Mouse (Mus musculus): ENCODE data around the gene Gm49373. TPM values are rescaled to one million over a fixed set of nuclear protein-coding genes. Genes with fewer than 3 reads are reported as not detected.

Gm49373 gene
- polyA plus RNA-seq (2012): 0.67 and 0.73 TPM in 2 replicates

DNA sequence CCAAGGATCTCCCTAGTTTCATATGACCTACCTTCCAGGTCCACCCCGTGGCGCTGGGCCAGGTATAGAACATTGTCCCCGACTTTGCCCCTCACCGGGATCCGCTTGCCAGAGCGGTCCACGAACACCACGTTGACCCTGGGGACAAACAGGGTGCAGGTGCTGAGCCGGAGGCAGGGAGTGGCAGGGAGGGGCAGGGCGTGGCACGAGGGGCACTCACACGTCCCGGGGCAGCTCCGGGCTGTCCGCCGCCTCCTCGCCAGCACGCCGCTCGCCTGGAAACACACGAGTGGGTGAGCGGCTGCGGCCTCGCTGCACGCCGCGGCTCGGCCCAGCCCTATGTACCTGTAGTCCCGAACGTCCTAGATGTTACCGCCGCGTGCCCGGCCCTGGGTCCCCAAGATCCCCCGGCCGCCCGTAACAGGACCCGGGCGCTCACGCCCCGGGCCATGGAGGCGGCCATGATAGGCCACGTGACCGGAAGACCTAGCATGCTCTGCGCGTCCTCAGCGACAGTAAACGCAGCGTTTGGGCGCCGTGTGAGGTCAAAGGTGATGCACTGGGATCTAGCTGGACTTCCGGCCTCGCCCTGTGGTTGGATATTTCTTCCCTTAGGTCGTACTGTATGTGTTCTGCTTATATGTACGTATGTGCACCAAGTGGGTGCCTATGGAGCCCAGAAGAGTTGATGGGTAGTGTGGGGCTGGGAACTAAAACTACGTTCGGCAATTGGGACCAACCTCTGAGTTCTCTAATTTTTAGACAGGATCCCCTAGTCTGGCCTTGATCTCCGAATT is at the start of gene Gm49373, which contains the start of gene Fdx1l:
Gene Gm49373, minus strand, starts transcription at position 53 of the 797 bp plus-strand sequence.
Gene Fdx1l, minus strand, starts transcription at position 571 of the 797 bp plus-strand sequence.
- TF ChIP-seq GATA1 (IDR thresholded peaks at IDR 0.05; ENCODE audit: low read length): no peak

DNA sequence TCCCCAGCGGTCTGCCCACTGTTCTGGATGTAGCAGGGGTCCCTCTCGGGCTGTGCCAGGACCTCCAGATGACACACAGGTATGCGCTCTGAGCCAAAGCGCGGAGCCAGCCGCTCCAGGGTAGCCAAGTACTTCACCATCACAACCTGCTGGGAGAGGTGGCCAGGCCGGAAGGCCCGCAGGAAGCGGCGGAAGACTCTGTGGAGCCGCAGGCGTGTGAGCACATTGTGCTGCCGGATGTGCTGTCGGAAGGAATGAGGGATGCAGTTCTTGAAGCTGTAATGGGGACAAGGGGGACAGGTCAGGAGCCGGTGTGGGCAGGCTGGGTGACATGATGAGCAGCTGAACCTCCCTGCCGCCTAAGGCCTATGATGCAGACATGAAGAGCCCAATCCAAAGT is 48.6 kb upstream of the Gm49373 start:
- no peak for TF ChIP-seq GATA1 (IDR thresholded peaks at IDR 0.05; ENCODE audit: low read length)

DNA sequence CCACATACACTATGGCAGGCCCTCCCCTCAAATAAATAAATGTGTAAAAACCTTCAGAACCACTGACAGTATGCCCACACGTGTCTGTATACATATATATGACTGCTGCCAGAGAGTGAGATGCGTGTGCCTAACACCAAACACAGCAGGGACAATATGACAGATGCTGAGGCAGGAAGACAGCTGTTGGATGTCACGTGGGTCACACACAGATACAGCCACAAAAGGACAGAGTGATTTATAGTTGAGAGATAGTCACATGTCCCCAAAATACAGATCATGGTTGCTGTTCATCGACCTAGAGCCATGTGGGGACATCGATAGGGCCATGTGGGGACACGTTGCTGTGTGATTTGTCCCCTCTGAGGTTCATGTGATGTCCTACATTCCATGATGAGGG is 44.2 kb upstream of the Gm49373 start:
- no peak for TF ChIP-seq GATA1 (IDR thresholded peaks at IDR 0.05; ENCODE audit: low read length)

DNA sequence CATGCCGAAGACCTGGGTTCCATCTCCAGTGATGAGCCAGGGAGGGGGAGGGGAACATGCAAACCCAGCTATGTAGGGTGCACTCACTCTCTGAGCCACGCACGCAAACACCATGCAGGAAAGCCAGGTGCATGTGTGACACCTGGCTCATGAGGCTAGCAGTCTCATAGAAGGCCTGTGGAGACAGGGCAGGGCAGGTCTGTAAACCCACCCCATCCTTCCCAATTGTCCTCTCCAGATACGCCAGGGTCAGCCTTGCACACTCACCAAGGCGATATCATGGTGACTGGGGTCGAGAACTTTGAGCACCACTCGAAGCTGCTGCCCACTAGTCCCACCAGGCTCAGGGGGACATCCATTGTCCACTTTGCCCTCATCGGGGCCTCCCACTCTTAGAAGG is 42.2 kb upstream of the Gm49373 start:
- TF ChIP-seq GATA1 (IDR thresholded peaks at IDR 0.05; ENCODE audit: low read length): no peak

DNA sequence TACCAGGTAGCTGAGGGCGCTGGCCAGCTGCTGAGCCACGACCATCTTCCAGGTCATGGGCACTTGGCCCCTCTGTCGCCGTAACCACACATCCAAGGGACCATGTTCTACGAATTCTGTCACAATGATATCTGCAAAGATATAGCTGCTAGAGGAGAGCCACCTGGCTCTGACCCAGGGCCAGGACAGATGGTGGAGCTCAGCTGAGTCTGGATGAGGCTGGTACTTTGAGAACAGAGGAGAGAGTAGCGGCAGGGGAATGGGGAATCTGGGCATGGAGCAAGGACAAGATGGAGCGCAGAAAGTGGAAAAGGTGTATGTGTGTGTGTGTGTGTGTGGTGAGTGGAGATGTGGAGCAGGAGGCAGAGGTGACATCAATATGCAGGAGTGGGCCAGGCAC is 41.3 kb upstream of the Gm49373 start:
- TF ChIP-seq GATA1 (IDR thresholded peaks at IDR 0.05; ENCODE audit: low read length): no peak

DNA sequence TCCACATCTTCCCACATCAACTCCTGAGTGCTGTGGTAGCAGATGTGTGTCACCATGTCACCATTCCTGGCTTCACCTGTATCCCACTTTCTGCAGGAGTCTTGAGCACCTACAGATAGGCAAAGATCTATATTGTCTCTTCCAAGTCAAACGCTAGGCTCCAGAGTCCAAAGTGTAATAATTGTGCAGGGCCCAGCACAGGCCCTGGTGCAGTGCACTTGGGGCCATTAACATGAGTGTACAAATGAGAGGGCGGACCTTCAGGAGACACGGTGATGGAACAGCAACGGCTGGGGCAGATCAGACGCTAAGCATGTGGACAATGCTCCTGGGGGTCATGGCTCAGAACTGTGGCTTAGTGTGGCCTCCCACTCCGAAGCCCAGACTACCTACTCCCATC is 40.9 kb upstream of the Gm49373 start:
- TF ChIP-seq GATA1 (IDR thresholded peaks at IDR 0.05; ENCODE audit: low read length): no peak

DNA sequence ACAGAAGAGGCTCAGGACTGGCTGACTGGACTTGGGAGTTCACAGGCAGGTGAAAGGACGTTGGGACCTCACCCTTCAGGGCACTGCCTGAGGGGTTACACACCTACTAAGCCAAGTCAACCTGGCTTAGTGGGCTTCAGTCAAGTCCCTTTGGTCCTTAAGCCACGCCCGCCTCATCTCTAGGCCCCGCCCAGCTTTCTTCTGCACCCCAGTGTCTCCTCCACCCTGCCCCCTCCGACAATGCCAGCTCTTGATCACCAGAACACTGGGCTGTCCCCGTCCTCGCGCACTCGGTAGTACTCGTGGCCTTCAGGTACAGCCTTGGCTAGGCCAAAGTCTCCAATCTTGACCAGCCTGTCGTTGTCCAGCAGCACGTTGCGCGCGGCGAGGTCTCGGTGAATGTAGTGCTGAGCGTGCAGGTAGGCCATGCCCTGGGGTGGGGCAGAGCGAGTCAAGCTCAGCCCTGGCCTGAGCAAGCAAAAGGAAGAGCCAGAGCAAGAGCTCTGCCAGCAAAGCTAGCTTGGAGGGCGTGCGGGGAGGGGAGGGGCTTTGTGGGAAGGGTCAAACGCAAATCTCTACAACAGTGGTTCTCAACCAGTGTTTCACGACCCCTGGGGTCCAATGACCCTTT is 34.8 kb upstream of the Gm49373 start:
- no peak for TF ChIP-seq GATA1 (IDR thresholded peaks at IDR 0.05; ENCODE audit: low read length)

DNA sequence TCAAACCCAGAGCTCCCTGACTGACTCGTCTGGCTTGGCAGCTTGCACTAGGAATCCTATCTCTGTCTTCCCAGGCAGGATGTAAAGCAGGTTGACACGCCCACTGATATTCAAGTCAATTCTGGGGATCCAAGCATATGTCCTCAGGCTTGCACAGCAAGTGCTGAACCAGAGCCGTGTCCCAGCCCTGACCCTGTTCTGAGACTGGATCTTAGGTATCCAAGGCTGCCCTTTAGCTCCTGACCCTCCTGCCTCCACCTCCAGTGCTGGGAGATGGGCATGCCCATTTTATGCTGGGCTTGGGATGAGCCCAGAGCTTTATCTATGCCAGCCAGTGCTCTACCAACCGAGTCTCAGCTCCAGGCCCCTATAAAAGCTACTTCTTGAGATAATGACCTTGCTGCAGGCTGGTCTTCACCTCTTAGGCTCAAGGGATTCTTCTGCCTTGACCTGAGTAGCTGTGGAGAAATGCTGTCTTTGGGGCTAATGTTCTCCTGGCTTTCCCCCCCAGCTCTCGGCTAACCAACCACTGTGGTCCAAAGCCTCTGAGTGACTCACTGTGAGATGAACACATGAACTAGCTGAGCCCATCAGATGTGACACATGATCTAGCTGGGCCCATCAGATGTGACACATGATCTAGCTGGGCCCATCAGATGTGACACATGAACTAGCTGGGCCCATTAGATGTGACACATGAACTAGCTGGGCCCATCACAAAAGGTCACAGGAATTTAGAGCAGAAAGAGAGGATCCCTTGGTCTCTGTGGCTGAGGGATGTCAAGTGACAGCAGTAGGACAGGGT is 33.1 kb upstream of the Gm49373 start:
- no peak for TF ChIP-seq GATA1 (IDR thresholded peaks at IDR 0.05; ENCODE audit: low read length)

DNA sequence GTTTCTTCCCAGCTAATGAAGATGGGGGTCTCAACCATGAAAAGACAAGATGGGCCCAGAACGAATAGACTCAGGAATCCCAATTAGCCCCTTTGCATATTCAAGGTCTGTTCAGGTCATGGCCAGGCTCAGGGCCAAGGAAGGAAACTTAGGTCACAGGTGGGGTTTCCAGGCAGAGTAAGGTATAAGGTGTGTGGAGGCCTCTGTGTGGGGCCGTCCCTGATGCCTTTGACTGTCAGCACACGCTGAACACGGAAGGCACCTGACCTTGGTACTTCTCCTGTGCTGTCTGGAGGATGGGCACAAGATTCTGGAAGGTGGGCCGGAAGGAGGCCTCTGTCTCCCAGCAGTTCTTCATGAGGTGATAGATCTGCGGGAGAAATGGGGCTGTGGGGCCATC is 31.9 kb upstream of the Gm49373 start:
- no peak for TF ChIP-seq GATA1 (IDR thresholded peaks at IDR 0.05; ENCODE audit: low read length)

DNA sequence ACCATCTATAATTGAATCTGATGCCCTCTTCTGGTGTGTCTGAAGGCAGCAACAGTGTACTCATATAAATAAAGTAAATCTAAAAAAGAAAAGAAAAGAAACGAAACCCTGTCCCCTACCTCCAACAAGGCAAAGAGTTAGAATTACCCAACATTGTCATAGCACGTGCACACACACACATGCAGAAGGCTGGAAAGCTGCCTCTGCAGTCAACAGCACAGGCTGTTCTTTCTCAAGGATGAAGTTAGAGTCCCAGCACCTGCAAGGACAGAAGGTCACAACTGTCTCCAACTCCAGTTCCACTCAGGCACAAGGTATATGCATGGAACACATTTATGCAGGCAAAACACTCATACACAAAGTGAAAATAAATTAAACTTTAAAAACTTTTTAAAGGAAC is 29.2 kb upstream of the Gm49373 start:
- no peak for TF ChIP-seq GATA1 (IDR thresholded peaks at IDR 0.05; ENCODE audit: low read length)

DNA sequence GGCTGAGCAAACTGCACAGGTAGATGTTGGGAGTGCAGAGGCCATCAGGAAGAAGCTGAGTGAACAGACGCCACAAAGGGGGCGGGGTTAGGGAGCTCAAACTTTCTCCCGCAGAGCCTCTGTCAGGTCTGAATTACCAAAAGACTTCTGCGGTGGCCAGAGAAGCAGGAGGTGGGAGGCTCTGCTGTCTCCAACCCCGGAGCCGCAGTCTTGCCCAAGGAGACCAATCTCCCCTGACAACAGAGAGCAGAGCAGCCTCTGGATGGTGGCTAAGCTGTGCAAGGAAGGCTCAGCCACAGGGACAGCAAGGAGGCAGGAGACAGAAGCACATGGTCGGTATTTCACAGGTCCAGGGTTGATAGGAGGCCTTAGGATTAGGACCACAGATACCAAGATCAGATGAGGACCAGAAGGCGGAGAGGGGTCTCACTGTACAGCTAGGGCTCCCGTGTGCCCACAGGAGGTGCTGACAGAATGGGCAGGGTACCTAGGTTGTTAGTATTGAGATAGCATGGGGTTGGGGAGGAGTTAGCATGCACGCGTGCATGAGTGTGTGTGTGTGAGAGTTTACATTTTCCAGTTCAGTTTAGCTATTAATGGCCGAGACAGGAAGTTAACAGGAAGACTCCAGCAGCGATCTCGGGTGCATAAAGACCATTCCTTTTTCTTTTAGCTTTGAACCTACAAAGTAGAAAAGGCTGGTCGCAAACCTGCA is 27.7 kb upstream of the Gm49373 start:
- TF ChIP-seq GATA1 (IDR thresholded peaks at IDR 0.05; ENCODE audit: low read length): no peak

DNA sequence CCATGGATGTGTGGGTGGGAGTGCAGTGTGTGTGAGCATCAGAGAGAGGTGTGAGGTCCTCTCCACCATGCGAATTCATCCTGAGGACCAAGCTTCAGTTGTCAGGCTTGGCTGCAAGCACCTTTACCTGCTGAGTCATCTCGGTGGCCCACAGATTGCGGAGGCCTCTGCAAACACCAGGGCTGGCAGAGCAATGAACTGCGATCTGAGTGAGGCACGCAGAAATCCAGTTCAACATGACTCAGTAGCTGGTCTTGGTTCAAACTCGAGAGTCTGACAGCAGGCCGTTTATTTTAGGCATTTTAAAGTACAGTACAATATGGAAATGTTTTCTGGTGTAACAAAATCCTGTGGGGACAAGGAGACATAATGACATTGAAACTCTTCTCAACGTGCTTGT is 24.9 kb upstream of the Gm49373 start:
- no peak for TF ChIP-seq GATA1 (IDR thresholded peaks at IDR 0.05; ENCODE audit: low read length)

DNA sequence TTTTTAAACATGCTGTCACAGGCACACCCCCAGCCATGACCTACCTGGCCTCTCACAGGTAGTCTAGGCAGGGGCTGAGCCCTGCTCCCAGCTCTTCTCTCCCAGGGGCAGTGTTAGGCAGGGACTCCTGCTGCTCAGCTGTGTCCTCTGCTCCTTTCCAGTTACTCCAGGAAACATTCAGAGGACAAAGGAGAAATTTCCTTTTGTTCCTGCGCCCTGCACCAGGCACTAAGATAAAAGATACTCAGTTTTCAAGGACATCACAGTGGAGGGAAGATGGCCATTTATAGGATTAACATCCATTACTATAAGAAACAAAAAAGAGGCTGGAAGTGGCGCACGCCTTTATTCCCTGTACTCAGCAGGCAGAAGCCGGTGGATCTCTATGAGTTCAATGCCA is 23.1 kb upstream of the Gm49373 start:
- no peak for TF ChIP-seq GATA1 (IDR thresholded peaks at IDR 0.05; ENCODE audit: low read length)

DNA sequence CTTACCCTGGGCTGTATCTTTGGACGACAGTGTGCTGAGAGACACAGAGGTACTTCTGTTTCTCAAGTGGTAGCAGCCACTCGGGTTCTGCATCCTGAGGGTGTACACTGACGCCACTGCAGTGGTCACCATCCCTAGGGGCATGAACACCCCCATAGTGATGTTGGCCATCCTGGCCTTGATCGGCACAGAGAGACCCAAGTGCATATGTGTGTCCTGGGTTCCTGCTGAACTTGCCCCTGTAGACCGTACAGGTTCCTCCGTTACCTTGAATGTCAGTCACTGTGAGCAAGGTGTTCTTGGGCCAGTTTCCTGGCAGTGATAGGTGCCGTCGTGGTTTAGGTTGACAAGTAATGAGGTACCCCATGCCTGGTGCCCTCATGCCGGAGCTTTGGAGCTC is 20.5 kb upstream of the Gm49373 start:
- TF ChIP-seq GATA1 (IDR thresholded peaks at IDR 0.05; ENCODE audit: low read length): no peak

DNA sequence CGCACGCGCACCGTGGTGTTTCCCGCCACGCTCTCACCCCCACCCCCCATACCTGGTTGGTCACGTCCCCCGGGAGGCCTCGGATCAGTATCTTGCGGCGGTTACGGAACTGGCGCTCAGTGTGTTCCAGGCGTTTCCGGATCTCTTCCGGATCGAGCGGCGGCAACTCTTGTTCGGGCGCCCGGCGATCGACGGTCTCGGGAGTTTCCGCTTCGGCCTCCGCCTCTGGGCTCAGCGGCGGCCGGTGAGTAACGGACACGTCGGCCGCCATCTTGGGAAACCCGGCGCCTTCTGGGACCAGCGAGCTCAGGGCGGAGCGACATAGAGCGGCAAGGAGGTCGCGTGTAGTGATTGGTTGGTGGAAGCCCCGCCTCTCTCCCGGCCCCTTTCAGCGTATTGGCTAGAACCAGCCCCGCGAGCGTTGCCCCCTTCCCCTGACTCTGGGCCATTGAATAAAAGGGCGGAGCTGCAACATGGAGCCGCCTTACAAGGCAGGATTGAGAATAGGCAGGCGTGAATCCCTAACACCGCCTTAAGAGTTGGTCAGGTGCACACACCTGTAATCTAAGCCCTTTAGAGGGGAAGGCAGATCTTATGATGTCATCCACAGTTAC is 18.9 kb upstream of the Gm49373 start, which contains the start of the genes Gm38431 and Raver1:
Gene Gm38431, minus strand, starts transcription at position 291 of the 614 bp plus-strand sequence.
Gene Raver1, minus strand, starts transcription at position 302 of the 614 bp plus-strand sequence.
- no peak for TF ChIP-seq GATA1 (IDR thresholded peaks at IDR 0.05; ENCODE audit: low read length)
